Mouse (Mus musculus) embryonic facial prominence, embryonic 12.5 days (tissue): Measurements from ENCODE around the gene Tmem200b. TPM values are rescaled to one million over a fixed set of nuclear protein-coding genes. Genes with fewer than 3 reads are reported as not detected.

Source experiments
- ATAC-seq: fragments of 200-750 bp; cut with Nextera tagmentation; 2 replicates; pipeline ENCODE4 v1.8.0; 2017; ENCODE audit not compliant: insufficient number of reproducible peaks, insufficient read depth, low FRiP score, low TSS enrichment
- H3K27ac ChIP-seq: fragments of 300-500 bp; sonication (generic); 2 replicates; pipeline ENCODE4 v1.5.1; 2016; ENCODE audit warnings: mild to moderate bottlenecking
- H3K27me3 ChIP-seq: fragments of 300-500 bp; sonication (generic); 2 replicates; pipeline ENCODE4 v1.6.1; 2016; ENCODE audit warnings: mild to moderate bottlenecking, moderate library complexity
- H3K36me3 ChIP-seq: fragments of 300-500 bp; sonication (generic); 2 replicates; pipeline ENCODE4 v1.6.1; 2016; ENCODE audit warnings: mild to moderate bottlenecking
- H3K4me1 ChIP-seq: fragments of 300-500 bp; sonication (generic); 2 replicates; pipeline ENCODE4 v1.6.1; 2016
- H3K4me2 ChIP-seq: fragments of 300-500 bp; sonication (generic); replicated peaks from 2 replicates; pipeline ENCODE4 v1.6.1; 2016; ENCODE audit warnings: mild to moderate bottlenecking, moderate library complexity
- H3K4me3 ChIP-seq: fragments of 300-500 bp; sonication (generic); 2 replicates; pipeline ENCODE4 v1.5.1; 2016; ENCODE audit warnings: mild to moderate bottlenecking
- H3K9ac ChIP-seq: fragments of 300-500 bp; sonication (generic); 2 replicates; pipeline ENCODE4 v1.6.1; 2016; ENCODE audit warnings: mild to moderate bottlenecking, moderate library complexity
- H3K9me3 ChIP-seq: fragments of 300-500 bp; sonication (generic); 2 replicates; pipeline ENCODE4 v1.6.1; 2016; ENCODE audit warnings: mild to moderate bottlenecking, moderate library complexity
- WGBS: fragments of 180-500 bp; shearing (Covaris S2); methylation state at CpG from one replicate; pipeline ENCODE4 v1.1.7; 2016; 5-methylcytosine and 5-hydroxymethylcytosine counted together
- polyA plus RNA-seq: library from polyadenylated mRNA; unstranded; fragments of >200 nt; fragmentation: Nextera tagmentation; extraction: Ambion mirVana; gene quantifications from 2 replicates; pipeline ENCODE4 v1.2.1, GENCODE M21; 2016

The Tmem200b gene
- polyA plus RNA-seq, 1 experiment from 2014 or later, result 4.7 TPM

DNA sequence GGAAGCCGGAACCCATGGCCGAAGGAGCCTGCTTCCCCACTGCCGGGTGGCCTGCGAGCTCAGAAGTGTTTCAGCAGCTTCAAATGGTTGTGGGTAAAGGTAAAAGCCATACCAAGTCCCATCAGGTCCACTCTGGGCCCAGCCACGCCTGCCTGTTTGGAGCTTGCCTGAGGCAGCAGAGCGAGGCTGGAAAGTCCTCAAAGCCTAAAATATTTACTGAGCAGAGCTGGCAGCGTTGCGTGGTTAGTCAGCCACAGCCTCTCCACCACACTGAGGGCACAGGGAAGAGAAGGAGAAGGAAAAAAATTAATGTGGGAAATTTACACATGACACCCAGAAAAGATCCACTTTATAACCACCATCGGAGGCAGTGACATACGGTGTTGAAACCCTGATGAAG lies 8.0 kb upstream of the Tmem200b start:
- Histone ChIP-seq H3K27me3 (peaks cover 46% of the 10 kb centered on the region), H3K4me1 (peaks cover 52% of the 10 kb centered on the region), H3K9me3 (no peaks in the 10 kb centered on the region), H3K4me2 (no peak overlapping the region), H3K27ac (no peak overlapping the region), H3K9ac (no peak overlapping the region), H3K4me3 (no peak overlapping the region), H3K36me3 (no peaks in the 10 kb centered on the region)
- ATAC-seq, result no peak
- 44% methylated on average over 10 of the region's 10 CpGs for WGBS

DNA sequence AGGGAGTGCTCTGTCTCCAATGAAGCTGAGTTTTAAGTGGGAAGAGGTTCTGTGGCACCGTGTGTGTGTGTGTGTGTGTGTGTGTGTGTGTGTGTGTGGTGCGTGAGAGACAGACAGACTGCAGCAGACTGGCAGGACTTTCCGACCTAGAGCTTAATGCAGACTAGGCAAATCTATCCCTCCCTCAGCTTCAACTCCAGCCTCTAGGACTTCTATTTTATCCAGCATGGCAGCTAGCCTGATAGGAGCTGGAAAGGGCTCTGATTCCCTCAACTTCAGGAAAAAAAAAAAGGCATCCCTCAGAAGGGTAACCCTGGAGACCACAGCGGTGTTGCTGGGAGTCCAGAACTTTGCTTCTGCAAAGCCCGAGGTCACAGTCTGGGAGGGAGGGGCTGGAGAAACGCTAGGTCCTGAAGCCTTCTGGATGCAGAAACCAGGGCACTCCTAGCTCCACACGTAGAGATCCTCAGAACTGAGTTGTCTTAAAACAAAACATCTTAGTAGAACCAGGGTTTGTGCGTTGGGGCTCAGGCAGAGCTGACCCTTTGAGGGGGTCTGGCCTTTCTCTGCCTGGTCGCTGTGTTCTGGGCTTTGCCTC lies 7.4 kb upstream of the Tmem200b start:
- H3K4me3 ChIP-seq, result no peak overlapping the region
- no peak overlapping the region for H3K27ac ChIP-seq
- WGBS, result 10% methylated on average over 9 of the region's 9 CpGs
- no peaks in the 10 kb centered on the region for H3K9me3 ChIP-seq
- H3K4me1 ChIP-seq, result peaks cover 58% of the 10 kb centered on the region
- no peaks in the 10 kb centered on the region for H3K36me3 ChIP-seq
- H3K4me2 ChIP-seq, result no peak overlapping the region
- no peak for ATAC-seq
- peaks cover 50% of the 10 kb centered on the region for H3K27me3 ChIP-seq
- H3K9ac ChIP-seq, result no peak overlapping the region

DNA sequence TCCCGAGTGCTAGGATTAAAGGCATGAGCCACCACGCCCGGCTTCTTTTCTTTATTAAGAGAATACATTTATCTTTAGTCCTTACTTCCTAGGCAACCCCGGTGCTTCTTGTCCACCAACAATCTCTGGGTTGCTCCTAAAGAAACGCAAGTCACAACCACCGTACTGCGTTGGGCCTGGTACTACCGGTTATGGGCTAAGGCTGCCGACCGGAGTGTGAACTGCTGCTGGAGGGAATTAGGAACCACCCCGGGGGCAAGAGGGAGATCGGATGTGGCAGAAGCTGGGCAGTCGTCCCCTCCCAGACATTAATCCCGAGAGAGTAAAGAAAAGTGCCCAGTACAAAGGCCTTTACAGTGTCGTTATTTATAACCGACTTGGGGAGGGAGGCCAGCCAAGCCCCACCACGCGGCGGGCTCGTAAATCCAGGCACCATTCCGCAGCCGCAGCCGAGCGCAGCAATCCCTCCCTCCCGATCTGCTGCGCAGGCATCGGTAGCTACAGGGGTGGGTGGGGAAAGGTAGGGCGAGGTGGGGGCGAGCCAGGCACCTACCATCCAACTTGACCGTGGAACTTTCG lies 6.6 kb upstream of the Tmem200b start:
- Histone ChIP-seq H3K36me3 (no peaks in the 10 kb centered on the region), H3K27ac (no peak overlapping the region), H3K4me3 (peak overlapping the region; percentile 26), H3K4me2 (peak overlapping the region; percentile 53), H3K9me3 (no peaks in the 10 kb centered on the region), H3K9ac (peak overlapping the region; percentile 36), H3K4me1 (peaks cover 63% of the 10 kb centered on the region), H3K27me3 (peaks cover 50% of the 10 kb centered on the region)
- WGBS, result 2% methylated on average over 31 of the region's 31 CpGs
- ATAC-seq, result no peak

DNA sequence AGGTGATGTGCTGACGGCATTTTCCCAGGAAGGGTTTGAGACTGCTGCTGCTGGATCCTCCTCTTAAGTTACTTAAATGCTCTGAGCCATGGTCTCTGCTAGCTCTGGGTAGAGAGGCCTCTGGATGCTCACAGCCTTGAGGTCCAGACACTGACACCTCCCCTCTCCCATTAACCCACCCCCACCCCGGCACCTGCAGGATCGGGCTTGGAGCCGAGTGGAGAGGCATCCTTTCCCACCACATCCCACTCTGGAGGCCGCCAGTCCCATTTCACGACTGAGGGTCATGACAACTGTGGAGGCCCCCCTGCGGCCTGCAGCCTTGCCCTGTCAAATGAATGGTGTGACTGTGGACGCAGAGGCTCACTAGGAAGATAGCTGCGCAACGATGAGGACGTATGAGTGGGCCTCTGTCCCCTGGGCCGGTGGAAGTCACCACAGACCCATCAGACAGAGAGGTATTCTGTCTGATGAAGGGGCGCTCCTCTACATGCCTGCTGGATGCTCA lies 5.7 kb upstream of the Tmem200b start:
- Histone ChIP-seq H3K4me1 (peaks cover 62% of the 10 kb centered on the region), H3K27me3 (peaks cover 56% of the 10 kb centered on the region), H3K27ac (no peak overlapping the region), H3K9ac (no peak overlapping the region), H3K9me3 (no peaks in the 10 kb centered on the region), H3K4me3 (no peak overlapping the region), H3K4me2 (peak overlapping the region; percentile 53), H3K36me3 (no peaks in the 10 kb centered on the region)
- ATAC-seq, result no peak
- WGBS, result 22% methylated on average over 13 of the region's 13 CpGs

DNA sequence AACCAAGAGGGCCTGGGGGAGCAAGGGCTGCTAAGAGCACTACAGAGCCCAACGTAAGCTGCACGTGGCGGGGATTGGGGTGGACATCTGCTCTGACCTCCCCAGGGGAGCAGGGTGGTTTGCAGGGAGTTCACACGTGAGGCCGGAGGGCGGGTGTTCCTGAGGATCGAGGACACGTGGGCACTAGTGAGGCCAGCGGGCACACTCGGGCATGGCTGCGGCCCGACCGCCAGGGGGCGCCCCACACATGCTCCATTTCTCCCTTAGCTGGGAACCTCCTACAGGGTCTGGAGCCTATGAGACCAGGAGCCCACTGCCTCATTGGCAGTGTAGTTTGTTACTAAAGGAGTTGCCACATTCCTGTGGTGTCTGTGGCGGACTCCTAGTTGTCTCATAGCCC lies 5.1 kb upstream of the Tmem200b start:
- H3K27me3 ChIP-seq, result peaks cover 56% of the 10 kb centered on the region
- 7% methylated on average over 14 of the region's 15 CpGs for WGBS

DNA sequence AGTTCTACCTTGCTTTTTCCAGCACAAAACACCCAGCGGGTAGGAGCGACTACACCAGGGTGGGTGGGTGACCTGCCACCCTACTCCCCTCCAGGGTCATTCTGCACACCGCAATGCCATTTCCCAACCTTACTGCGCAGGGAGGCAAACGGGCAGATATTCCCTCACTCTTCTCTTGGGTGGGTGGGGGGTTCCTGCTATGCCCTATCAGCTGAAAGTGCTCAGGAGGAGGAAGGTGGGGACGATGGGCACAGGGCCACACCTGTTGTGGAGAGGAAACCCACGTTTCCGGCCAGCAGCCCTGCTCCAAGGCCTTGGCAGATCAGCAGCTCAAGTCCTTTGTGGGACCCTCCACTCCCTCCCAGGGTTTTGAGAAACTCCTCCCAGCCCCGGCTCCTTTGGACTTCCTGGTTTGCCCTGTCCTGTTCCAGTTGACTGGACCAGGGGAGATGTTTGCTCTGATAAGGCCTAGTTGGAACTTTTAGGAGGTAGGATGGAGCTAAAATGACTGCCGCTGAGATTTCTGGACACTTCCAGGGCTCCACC lies 4.5 kb upstream of the Tmem200b start:
- Histone ChIP-seq H3K9ac (no peak overlapping the region), H3K27me3 (peaks cover 62% of the 10 kb centered on the region), H3K9me3 (no peaks in the 10 kb centered on the region), H3K4me2 (no peak overlapping the region), H3K36me3 (no peaks in the 10 kb centered on the region), H3K27ac (no peak overlapping the region), H3K4me1 (peaks cover 65% of the 10 kb centered on the region), H3K4me3 (no peak overlapping the region)
- no peak for ATAC-seq
- WGBS, result 74% methylated on average over 10 of the region's 10 CpGs

More for the DNA sequence above, 5.1 kb upstream of the Tmem200b start:
- Histone ChIP-seq H3K4me3 (no peak overlapping the region), H3K9ac (no peak overlapping the region), H3K4me1 (peaks cover 62% of the 10 kb centered on the region), H3K27ac (no peak overlapping the region), H3K9me3 (no peaks in the 10 kb centered on the region), H3K36me3 (no peaks in the 10 kb centered on the region), H3K4me2 (no peak overlapping the region)
- no peak for ATAC-seq

DNA sequence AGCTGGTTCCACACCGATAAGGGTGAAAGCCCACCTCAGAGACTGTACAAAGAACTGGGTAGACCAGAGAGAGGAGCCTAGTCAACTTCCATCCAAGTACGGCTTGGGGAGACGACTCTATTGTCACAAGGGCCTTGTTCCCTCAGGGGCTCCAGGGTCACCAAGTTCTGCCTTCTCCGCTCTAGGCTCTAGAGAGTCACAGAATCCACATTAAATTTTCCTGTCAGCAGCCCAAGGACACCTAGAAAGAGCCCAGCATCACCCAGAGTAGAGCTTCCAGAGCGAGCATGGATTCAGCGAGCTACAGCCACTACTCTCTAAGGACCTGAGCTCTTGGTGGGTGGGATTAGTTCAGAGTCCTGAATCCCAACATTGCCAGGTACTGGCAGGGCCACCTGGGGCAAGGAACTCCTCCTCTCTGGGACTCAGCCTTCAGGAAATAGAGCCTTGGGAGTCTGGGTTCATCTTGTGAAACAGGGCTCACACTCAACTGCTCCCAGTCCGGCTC lies 3.5 kb upstream of the Tmem200b start:
- peak overlapping the region; percentile 96 for H3K27ac ChIP-seq
- WGBS, result 51% methylated on average over 7 of the region's 7 CpGs
- ATAC-seq, result no peak
- peaks cover 65% of the 10 kb centered on the region for H3K27me3 ChIP-seq
- H3K4me2 ChIP-seq, result peak overlapping the region; percentile 86; the same call in 1 of the 2 replicates
- H3K9me3 ChIP-seq, result no peaks in the 10 kb centered on the region
- H3K9ac ChIP-seq, result no peak overlapping the region
- no peaks in the 10 kb centered on the region for H3K36me3 ChIP-seq
- H3K4me3 ChIP-seq, result no peak overlapping the region
- peaks cover 74% of the 10 kb centered on the region for H3K4me1 ChIP-seq

DNA sequence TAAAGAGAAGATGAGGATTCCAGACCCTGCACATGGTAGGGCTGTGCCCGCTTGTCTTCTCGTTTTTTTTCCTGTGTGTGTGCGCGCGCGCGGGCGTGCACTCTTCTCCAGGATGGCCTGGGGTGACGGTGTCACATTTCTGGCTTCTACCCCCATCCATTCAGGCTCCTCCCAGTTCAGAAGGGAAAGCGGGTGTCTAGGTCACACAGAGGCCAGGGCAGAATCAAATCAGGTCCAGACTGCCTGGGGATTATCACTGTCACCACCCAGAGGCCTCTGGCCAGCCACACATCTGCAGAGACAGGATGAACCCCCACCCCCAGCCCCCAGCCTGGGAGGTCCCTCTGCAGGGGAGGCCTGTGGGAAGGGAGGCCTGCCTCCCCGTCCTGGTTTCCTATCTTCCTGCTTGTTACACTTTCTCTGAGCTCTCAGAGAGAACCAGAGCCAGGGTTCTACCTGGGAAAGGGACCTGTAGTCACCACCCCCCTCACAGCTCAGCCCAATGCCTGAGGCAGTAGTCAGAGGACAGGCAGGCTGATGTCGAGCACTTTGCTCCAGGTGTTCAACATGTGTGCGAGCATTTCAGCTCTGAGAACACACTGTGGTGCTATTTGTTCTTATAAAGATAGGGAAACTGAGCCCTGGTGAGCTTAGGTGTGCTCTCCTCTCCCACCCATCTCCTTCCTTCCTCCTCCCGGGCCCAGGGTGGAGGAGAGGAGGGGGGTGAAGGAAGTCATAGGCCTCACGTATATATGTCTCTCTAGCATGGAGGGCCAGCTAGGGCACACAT lies 2.7 kb upstream of the Tmem200b start:
- peaks cover 61% of the 10 kb centered on the region for H3K27me3 ChIP-seq
- peak overlapping the region; percentile 86 for H3K4me2 ChIP-seq
- 0 out of 2 replicates have a peak overlapping the region, but pooled peaks have one; percentile 5 for H3K4me3 ChIP-seq
- H3K4me1 ChIP-seq, result peaks cover 76% of the 10 kb centered on the region
- WGBS, result 1% methylated on average over 15 of the region's 15 CpGs
- ATAC-seq, result peak; percentile 32; the same call in 1 of the 2 replicates
- H3K36me3 ChIP-seq, result no peaks in the 10 kb centered on the region
- peak overlapping the region; percentile 96 for H3K27ac ChIP-seq
- 0 out of 2 replicates have a peak overlapping the region, but pooled peaks have one; percentile 3 for H3K9ac ChIP-seq
- H3K9me3 ChIP-seq, result no peaks in the 10 kb centered on the region

DNA sequence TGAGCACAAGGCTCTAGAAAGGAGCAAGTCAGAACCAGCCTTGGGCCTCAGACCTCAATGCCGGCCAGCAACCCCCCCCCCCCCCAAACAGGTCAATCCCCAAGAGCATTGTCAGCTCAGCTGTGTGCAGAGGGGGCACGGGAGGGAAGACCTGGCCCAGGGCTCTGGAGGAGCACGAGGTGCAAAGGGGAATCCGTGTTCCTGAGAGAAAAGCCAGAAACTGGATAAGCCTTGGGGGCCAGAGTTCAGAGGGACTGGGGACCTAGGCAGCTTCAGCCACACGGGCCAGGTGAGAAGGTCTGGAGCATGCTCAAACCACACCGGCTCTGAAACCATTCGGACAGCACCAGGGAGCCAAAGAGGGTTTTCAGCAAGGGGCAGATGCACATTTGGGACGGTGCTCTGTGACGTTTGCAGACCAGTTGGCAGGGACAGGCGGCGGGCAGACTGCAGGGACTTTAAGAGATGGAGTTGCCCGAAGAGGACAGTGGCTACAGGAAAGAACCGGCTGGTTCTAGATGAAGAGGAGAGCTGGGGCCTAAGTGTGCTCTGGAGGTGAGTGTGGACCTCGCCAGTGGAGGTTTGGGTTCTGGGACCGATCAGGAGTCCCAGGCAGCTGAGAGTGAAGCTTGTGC lies 1.9 kb upstream of the Tmem200b start:
- ATAC-seq, result no peak
- peaks cover under 1% of the 10 kb centered on the region for H3K36me3 ChIP-seq
- peaks cover 57% of the 10 kb centered on the region for H3K27me3 ChIP-seq
- peaks cover 78% of the 10 kb centered on the region for H3K4me1 ChIP-seq
- WGBS, result 5% methylated on average over 15 of the region's 15 CpGs
- H3K4me2 ChIP-seq, result peak overlapping the region; percentile 86
- no peaks in the 10 kb centered on the region for H3K9me3 ChIP-seq
- peak overlapping the region; percentile 77 for H3K9ac ChIP-seq
- H3K4me3 ChIP-seq, result peak overlapping the region; percentile 65
- peak overlapping the region; percentile 96 for H3K27ac ChIP-seq

DNA sequence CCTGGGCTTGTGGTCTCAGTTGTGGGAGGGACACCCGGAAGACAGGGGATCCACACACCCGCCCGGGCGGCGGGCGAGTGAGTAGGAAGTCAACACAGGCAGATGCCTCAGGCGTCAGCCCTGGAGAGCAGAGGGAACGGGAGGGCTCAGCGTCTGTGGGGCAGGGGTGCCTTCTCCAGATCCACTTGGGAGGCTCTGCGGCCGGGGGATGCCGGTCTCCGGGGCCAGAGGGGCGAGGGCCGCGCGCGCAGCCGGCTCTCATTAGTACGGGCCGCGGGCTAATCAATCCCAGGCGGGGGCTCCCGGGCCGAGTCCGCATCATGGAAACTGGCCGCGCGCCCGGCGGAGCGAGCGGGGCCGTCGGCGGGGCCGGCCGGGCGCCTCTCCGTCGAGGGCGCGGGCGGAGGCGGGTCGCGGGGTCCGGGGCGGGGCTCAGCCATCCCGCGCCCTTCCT lies 1.4 kb upstream of the Tmem200b start:
- Histone ChIP-seq H3K4me3 (peak overlapping the region; percentile 65), H3K27me3 (peaks cover 57% of the 10 kb centered on the region), H3K36me3 (peaks cover 6% of the 10 kb centered on the region), H3K4me2 (peak overlapping the region; percentile 86), H3K9ac (peak overlapping the region; percentile 77), H3K9me3 (no peaks in the 10 kb centered on the region), H3K4me1 (peaks cover 79% of the 10 kb centered on the region), H3K27ac (peak overlapping the region; percentile 96)
- no peak for ATAC-seq
- WGBS, result under 1% methylated on average over 47 of the region's 51 CpGs
